Mouse (Mus musculus) kidney, postnatal 0 days (tissue): ENCODE data around the gene Rbm28. TPM values are rescaled to one million over a fixed set of nuclear protein-coding genes. Genes with fewer than 3 reads are reported as not detected.
A peak's percentile ranks its signal among the peaks of the same experiment; 100 is the strongest.

Experiments
- ATAC-seq: fragments of 200-750 bp; cut with Nextera tagmentation; replicated peaks from 2 replicates; pipeline ENCODE4 v1.8.0; 2017; ENCODE audit warnings: low read depth, moderate number of reproducible peaks, moderate TSS enrichment, moderate library complexity; ENCODE audit not compliant: low FRiP score
- DNase-seq: peaks from one replicate; pipeline ENCODE4 v3.0.0-alpha.2; 2016; ENCODE audit warnings: low spot score
- H3K27ac ChIP-seq: fragments of 300-500 bp; sonication (generic); 2 replicates; pipeline ENCODE4 v1.5.1; 2014; ENCODE audit warnings: mild to moderate bottlenecking
- H3K27me3 ChIP-seq: fragments of 300-500 bp; sonication (generic); 2 replicates; pipeline ENCODE4 v1.6.1; 2014; ENCODE audit warnings: low read length, mixed read lengths; ENCODE audit not compliant: insufficient read depth
- H3K36me3 ChIP-seq: fragments of 300-500 bp; sonication (generic); 2 replicates; pipeline ENCODE4 v1.6.1; 2014; ENCODE audit warnings: low read length, mixed read lengths; ENCODE audit not compliant: insufficient read depth
- H3K4me1 ChIP-seq: fragments of 300-500 bp; sonication (generic); replicated peaks from 2 replicates; pipeline ENCODE4 v1.6.1; 2014; ENCODE audit warnings: antibody characterized with exemption, low read length, mixed read lengths; ENCODE audit not compliant: insufficient read depth
- H3K4me2 ChIP-seq: fragments of 300-500 bp; sonication (generic); 2 replicates; pipeline ENCODE4 v1.6.1; 2014; ENCODE audit warnings: mild to moderate bottlenecking, low read length, moderate library complexity, mixed read lengths
- H3K4me3 ChIP-seq: fragments of 300-500 bp; sonication (generic); replicated peaks from 2 replicates; pipeline ENCODE4 v1.5.1; 2014; ENCODE audit warnings: low read depth, low read length
- H3K9ac ChIP-seq: fragments of 300-500 bp; sonication (generic); 2 replicates; pipeline ENCODE4 v1.6.1; 2014; ENCODE audit warnings: low read depth, low read length
- H3K9me3 ChIP-seq: fragments of 300-500 bp; sonication (generic); replicated peaks from 2 replicates; pipeline ENCODE4 v1.6.1; 2016; ENCODE audit warnings: low read length, inconsistent platforms, mixed read lengths
- CTCF ChIP-seq: IDR thresholded peaks from 2 replicates; pipeline ENCODE4 v1.5.1; 2016; ENCODE audit warnings: antibody characterized with exemption, low read depth, mild to moderate bottlenecking, moderate library complexity
- WGBS: fragments of 180-500 bp; shearing (Covaris S2); extraction: QIAGEN DNeasy Blood & Tissue Kit; methylation state at CpG from one replicate; pipeline ENCODE4 v1.1.7; 2014; 5-methylcytosine and 5-hydroxymethylcytosine counted together
- polyA plus RNA-seq: library from polyadenylated mRNA; unstranded; fragments of >200 nt; fragmentation: Nextera tagmentation; extraction: Ambion mirVana; gene quantifications from 2 replicates; pipeline ENCODE4 v1.2.1, GENCODE M21; 2015

Gene Rbm28
- polyA plus RNA-seq, 1 experiment from 2014 or later = 26.6 TPM

GRCm38 (mm10) chr6:29117417-29118104 lies 47.2 kb downstream of the Rbm28 start:
- Histone ChIP-seq H3K36me3 (no peaks in the 10 kb centered on the region), H3K4me3 (no peak overlapping the region), H3K4me2 (no peak overlapping the region), H3K9me3 (no peaks in the 10 kb centered on the region), H3K27ac (no peak overlapping the region), H3K27me3 (no peaks in the 10 kb centered on the region), H3K4me1 (no peaks in the 10 kb centered on the region), H3K9ac (no peak overlapping the region)
- ATAC-seq = no peak
- TF ChIP-seq CTCF = no peak
- WGBS = 58% methylated on average over 7 of the region's 7 CpGs
- DNase-seq = no peak

DNA sequence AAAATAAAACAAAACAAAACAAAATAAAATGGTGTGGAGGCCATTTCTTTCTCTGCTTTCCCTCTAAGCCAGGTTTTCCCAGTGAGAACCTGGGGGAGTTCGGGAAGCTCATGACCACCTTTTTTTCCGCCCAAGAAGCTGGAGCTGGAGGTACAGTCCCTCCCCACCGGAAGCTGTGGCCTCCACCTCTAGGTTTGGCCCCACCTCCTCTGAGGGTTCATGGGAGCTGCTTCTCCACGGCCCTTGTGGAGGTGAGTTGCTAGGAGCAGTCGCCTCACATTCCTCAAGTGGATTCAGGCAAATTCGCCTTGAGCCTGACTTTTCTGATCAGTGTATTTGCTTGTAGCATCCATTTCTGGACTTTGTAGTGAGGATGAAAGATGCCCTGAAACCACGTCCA lies 49.0 kb downstream of the Rbm28 start:
- Histone ChIP-seq H3K36me3 (no peaks in the 10 kb centered on the region), H3K4me2 (no peak overlapping the region), H3K27ac (no peak overlapping the region), H3K9me3 (no peaks in the 10 kb centered on the region), H3K27me3 (no peaks in the 10 kb centered on the region), H3K9ac (no peak overlapping the region), H3K4me1 (no peaks in the 10 kb centered on the region), H3K4me3 (no peak overlapping the region)
- no peak for DNase-seq
- 70% methylated on average over 7 of the region's 7 CpGs for whole genome bisulfite sequencing
- TF ChIP-seq CTCF = no peak
- no peak for ATAC-seq

DNA sequence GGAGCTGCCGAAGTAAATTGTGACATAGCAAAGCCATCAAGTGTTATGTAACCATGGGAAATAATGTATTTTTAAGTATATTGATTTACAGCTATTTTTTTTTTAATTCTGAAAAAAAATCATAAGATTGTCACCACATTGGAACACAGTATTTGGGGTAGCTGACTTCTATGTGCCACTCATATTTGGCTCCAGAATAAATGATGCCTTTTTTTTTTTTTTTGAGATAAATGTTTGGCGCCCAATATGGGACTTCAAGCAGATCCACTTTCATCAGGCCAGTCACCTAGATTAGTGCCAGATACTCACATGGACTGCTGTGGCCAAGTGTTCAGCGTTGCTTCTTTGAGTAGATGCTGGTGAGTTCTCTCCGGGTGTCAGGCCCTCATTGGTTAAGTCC lies 53.3 kb downstream of the Rbm28 start:
- H3K4me1 ChIP-seq = no peaks in the 10 kb centered on the region
- no peak overlapping the region for H3K4me2 ChIP-seq
- no peak overlapping the region for H3K27ac ChIP-seq
- no peaks in the 10 kb centered on the region for H3K9me3 ChIP-seq
- no peaks in the 10 kb centered on the region for H3K36me3 ChIP-seq
- DNase-seq (no peak), ATAC-seq (no peak)
- 90% methylated on average over 4 of the region's 4 CpGs for WGBS
- no peaks in the 10 kb centered on the region for H3K27me3 ChIP-seq
- no peak overlapping the region for H3K4me3 ChIP-seq
- TF ChIP-seq CTCF = no peak
- no peak overlapping the region for H3K9ac ChIP-seq

GRCm38 (mm10) chr6:29108376-29108775 lies 56.4 kb downstream of the Rbm28 start:
- H3K9ac ChIP-seq = no peak overlapping the region
- TF ChIP-seq CTCF = no peak
- no peak for DNase-seq
- H3K4me1 ChIP-seq = no peaks in the 10 kb centered on the region
- H3K27ac ChIP-seq = no peak overlapping the region
- no peak overlapping the region for H3K4me2 ChIP-seq
- H3K36me3 ChIP-seq = no peaks in the 10 kb centered on the region
- ATAC-seq = no peak
- 68% methylated on average over 1 of the region's 1 CpGs for WGBS
- no peaks in the 10 kb centered on the region for H3K27me3 ChIP-seq
- no peak overlapping the region for H3K4me3 ChIP-seq
- no peaks in the 10 kb centered on the region for H3K9me3 ChIP-seq

DNA sequence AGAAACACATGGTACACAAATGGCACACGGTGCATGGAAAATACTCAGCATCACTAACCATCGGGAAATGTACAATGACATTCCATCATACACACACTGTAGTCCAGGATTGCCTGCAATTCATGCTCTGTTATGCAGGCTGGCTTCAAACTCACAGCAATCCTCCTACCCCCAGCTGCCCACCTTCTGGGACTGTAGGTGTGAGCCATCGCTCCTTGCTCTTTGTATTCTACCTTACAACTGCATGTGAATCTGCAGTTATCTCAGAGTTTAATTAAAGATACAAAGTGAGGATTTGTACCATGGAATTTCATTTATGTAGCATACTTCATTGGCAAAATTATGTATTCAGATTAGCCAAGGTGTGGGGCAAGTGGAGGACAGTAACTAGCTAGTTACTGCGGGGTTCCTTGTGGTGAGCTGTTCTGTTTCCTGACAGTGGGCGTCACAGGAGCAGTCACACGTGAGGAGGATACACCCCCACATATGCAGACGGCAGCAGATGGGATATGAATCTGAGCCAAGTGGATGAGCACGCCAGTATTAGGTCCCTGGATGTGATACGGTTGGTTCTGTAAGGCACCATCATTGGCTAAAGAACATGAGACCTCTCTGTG lies 63.5 kb downstream of the Rbm28 start:
- no peak for TF ChIP-seq CTCF
- Histone ChIP-seq H3K27ac (no peak overlapping the region), H3K9me3 (no peaks in the 10 kb centered on the region), H3K4me2 (no peak overlapping the region), H3K4me1 (no peaks in the 10 kb centered on the region), H3K9ac (no peak overlapping the region), H3K27me3 (no peaks in the 10 kb centered on the region), H3K4me3 (no peak overlapping the region), H3K36me3 (no peaks in the 10 kb centered on the region)
- DNase-seq (no peak), ATAC-seq (no peak)
- WGBS = 77% methylated on average over 9 of the region's 9 CpGs

DNA sequence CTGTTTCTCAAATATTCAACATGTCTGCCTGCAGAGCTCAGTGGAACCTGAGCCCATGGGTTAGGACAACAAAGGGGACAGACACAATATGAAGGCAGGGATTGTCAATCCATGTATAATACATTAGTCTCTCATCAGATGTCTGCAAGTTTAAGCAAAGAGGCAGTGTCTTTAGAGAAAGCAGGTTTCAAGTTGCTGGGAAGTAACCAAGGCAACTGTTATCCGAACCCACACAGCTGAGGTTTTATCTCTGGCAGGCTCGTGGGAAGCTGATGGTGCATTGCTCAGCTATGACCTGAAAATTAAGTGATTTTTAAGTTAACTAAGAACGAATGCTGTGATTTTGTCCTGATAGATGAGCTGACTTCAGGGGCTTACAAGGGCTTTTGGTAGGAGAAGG lies 64.4 kb downstream of the Rbm28 start:
- no peak for TF ChIP-seq CTCF

More for the DNA sequence above, 64.4 kb downstream of the Rbm28 start:
- Histone ChIP-seq H3K9ac (no peak overlapping the region), H3K27ac (no peak overlapping the region), H3K4me3 (no peak overlapping the region), H3K4me2 (no peak overlapping the region), H3K4me1 (no peaks in the 10 kb centered on the region), H3K36me3 (no peaks in the 10 kb centered on the region), H3K27me3 (no peaks in the 10 kb centered on the region), H3K9me3 (no peaks in the 10 kb centered on the region)
- ATAC-seq = no peak
- DNase-seq = peak; percentile 32
- 27% methylated on average over 3 of the region's 3 CpGs for WGBS
